In genomic region chr2:30444450-30444849, GRCm38 (mm10) we compare ENCODE assay signal across 10 mouse cellular contexts. TPM values are rescaled to one million over a fixed set of nuclear protein-coding genes. Genes with fewer than 3 reads are reported as not detected.
DNase-seq lines count a peak whose midpoint lies in the region; ATAC-seq and TF ChIP-seq lines count a peak whose summit lies in the region.
"Had no signal": no experiment of that assay in that cellular context is flagged by ENCODE, and none has a peak within 500 bp of the region (broad histone marks: within the 10 kb centered on the region; RNA-seq: fewer than 3 reads in every experiment).

No protein-coding gene starts in this region.

- TF ChIP-seq EP300 in heart, postnatal 0 days (IDR thresholded peaks at IDR 0.05; ENCODE audit: low read depth), result no peak

- no peak for ATAC-seq in heart, postnatal 0 days (ENCODE audit: insufficient read depth, low read depth)
- ATAC-seq in midbrain, postnatal 0 days (ENCODE audit: low FRiP score), result no peak
- ATAC-seq in intestine, embryonic 16.5 days, result no peak
- no peak for ATAC-seq in stomach, embryonic 16.5 days (ENCODE audit: insufficient read depth, low FRiP score)

- H3K4me2 ChIP-seq in heart, postnatal 0 days (ENCODE audit: low read depth, low read length), result no peak overlapping the region
- no peak overlapping the region for H3K4me2 ChIP-seq in midbrain, postnatal 0 days (ENCODE audit: low read depth, low read length, poor library complexity, severe bottlenecking)
- H3K4me2 ChIP-seq in intestine, embryonic 16.5 days (ENCODE audit: low read depth, low read length), result 0 out of 2 replicates have a peak overlapping the region, but pooled peaks have one; percentile 67
- no peak overlapping the region for H3K4me2 ChIP-seq in stomach, embryonic 16.5 days (ENCODE audit: low read depth, low read length)

- H3K4me3 ChIP-seq in heart, postnatal 0 days (ENCODE audit: low read depth, low read length), result no peak overlapping the region
- no peak overlapping the region for H3K4me3 ChIP-seq in midbrain, embryonic 10.5 days
- H3K4me3 ChIP-seq in midbrain, postnatal 0 days (ENCODE audit: low read depth, low read length), result no peak overlapping the region
- no peak overlapping the region for H3K4me3 ChIP-seq in intestine, embryonic 16.5 days (ENCODE audit: low read length)
- H3K4me3 ChIP-seq in stomach, embryonic 16.5 days (replicated peaks; ENCODE audit: low read length), result no peak overlapping the region

- no peak for DNase-seq in heart, postnatal 0 days (ENCODE audit: low spot score)
- no peak for DNase-seq in heart, postnatal 10 days
- no peak for DNase-seq in midbrain, embryonic 10.5 days (ENCODE audit: low spot score)
- DNase-seq in midbrain, postnatal 0 days (ENCODE audit: low spot score), result no peak
- no peak for DNase-seq in adrenal gland, postnatal 14 days
- DNase-seq: gastrocnemius, postnatal 14 days; lung, adult 18-20 months; thymus, postnatal 4 days had no signal

- H3K27ac ChIP-seq in heart, postnatal 0 days (ENCODE audit: low read depth), result peak overlapping the region; percentile 97
- peak overlapping the region; percentile 98 for H3K27ac ChIP-seq in midbrain, embryonic 10.5 days (replicated peaks)
- no peak overlapping the region for H3K27ac ChIP-seq in midbrain, postnatal 0 days (ENCODE audit: low read depth, low read length)
- peak overlapping the region; percentile 100 for H3K27ac ChIP-seq in intestine, embryonic 16.5 days (ENCODE audit: low read length)
- peak overlapping the region; percentile 100 for H3K27ac ChIP-seq in stomach, embryonic 16.5 days (ENCODE audit: low read length)

- H3K36me3 ChIP-seq in heart, postnatal 0 days (replicated peaks; ENCODE audit: control insufficient read depth, insufficient read depth, low read length), result peaks cover 37% of the 10 kb centered on the region
- peaks cover 81% of the 10 kb centered on the region for H3K36me3 ChIP-seq in midbrain, embryonic 10.5 days
- peaks cover 25% of the 10 kb centered on the region for H3K36me3 ChIP-seq in midbrain, postnatal 0 days (ENCODE audit: insufficient read depth, low read length)
- H3K36me3 ChIP-seq in intestine, embryonic 16.5 days (ENCODE audit: control insufficient read depth, insufficient read depth, low read length), result peaks cover 12% of the 10 kb centered on the region
- H3K36me3 ChIP-seq in stomach, embryonic 16.5 days (ENCODE audit: control insufficient read depth, insufficient read depth, low read length), result peaks cover 8% of the 10 kb centered on the region

- TF ChIP-seq CTCF in heart, postnatal 0 days (IDR thresholded peaks at IDR 0.05; ENCODE audit: low read depth), result no peak
- TF ChIP-seq CTCF in midbrain, postnatal 0 days (IDR thresholded peaks at IDR 0.05), result no peak

- no peaks in the 10 kb centered on the region for H3K27me3 ChIP-seq in heart, postnatal 0 days (ENCODE audit: control insufficient read depth, insufficient read depth, low read length)
- H3K27me3 ChIP-seq in midbrain, embryonic 10.5 days (ENCODE audit: low read depth, poor library complexity, severe bottlenecking), result no peaks in the 10 kb centered on the region
- no peaks in the 10 kb centered on the region for H3K27me3 ChIP-seq in midbrain, postnatal 0 days (ENCODE audit: insufficient read depth, low read length)
- H3K27me3 ChIP-seq in intestine, embryonic 16.5 days (replicated peaks; ENCODE audit: control insufficient read depth, insufficient read depth, low read length), result no peaks in the 10 kb centered on the region
- H3K27me3 ChIP-seq in stomach, embryonic 16.5 days (ENCODE audit: control insufficient read depth, insufficient read depth, low read length), result no peaks in the 10 kb centered on the region

- intact Hi-C loops in heart, postnatal 10 days (cut with DNase I), result no loop called here

- peaks cover 63% of the 10 kb centered on the region for H3K4me1 ChIP-seq in heart, postnatal 0 days (ENCODE audit: control insufficient read depth, insufficient read depth)
- peaks cover 76% of the 10 kb centered on the region for H3K4me1 ChIP-seq in midbrain, embryonic 10.5 days
- peaks cover 15% of the 10 kb centered on the region; the same call in 1 of the 2 replicates for H3K4me1 ChIP-seq in midbrain, postnatal 0 days (ENCODE audit: insufficient read depth, low read length)
- peaks cover 58% of the 10 kb centered on the region for H3K4me1 ChIP-seq in intestine, embryonic 16.5 days (ENCODE audit: control insufficient read depth, insufficient read depth, low read length)
- peaks cover 62% of the 10 kb centered on the region for H3K4me1 ChIP-seq in stomach, embryonic 16.5 days (ENCODE audit: control insufficient read depth, insufficient read depth, low read length)

- H3K9me3 ChIP-seq in heart, postnatal 0 days (replicated peaks; ENCODE audit: control insufficient read depth, low read length), result no peaks in the 10 kb centered on the region
- peaks cover 8% of the 10 kb centered on the region for H3K9me3 ChIP-seq in midbrain, embryonic 10.5 days (replicated peaks)
- no peaks in the 10 kb centered on the region for H3K9me3 ChIP-seq in midbrain, postnatal 0 days (ENCODE audit: low read length)
- no peaks in the 10 kb centered on the region for H3K9me3 ChIP-seq in intestine, embryonic 16.5 days (ENCODE audit: control insufficient read depth, low read length)
- no peaks in the 10 kb centered on the region for H3K9me3 ChIP-seq in stomach, embryonic 16.5 days (replicated peaks; ENCODE audit: control insufficient read depth, low read length)

- H3K9ac ChIP-seq in heart, postnatal 0 days (replicated peaks; ENCODE audit: low read depth, low read length), result 0 out of 2 replicates have a peak overlapping the region, but pooled peaks have one; percentile 37
- H3K9ac ChIP-seq in midbrain, postnatal 0 days (replicated peaks; ENCODE audit: low read length, poor library complexity, severe bottlenecking), result no peak overlapping the region
- H3K9ac ChIP-seq in intestine, embryonic 16.5 days (ENCODE audit: low read depth, low read length), result peak overlapping the region; percentile 67; the same call in 1 of the 2 replicates
- H3K9ac ChIP-seq in stomach, embryonic 16.5 days (ENCODE audit: low read length), result peak overlapping the region; percentile 75; the same call in 1 of the 2 replicates

RNA-seq across cellular contexts. Expression of gene Ptpa, which starts 28.6 kb away (rescaled TPM):
- total RNA-seq in heart, postnatal 0 days (2014; rRNA removed; ENCODE audit: low replicate concordance), result 109 and 112 TPM in 2 replicates
- 92.4 TPM in 2 replicates for polyA plus RNA-seq in heart, postnatal 0 days (2015; fragmentation: Nextera tagmentation; extraction: Ambion mirVana)
- 100 to 1,000 TPM; 125 to 133 TPM for total RNA-seq in heart, postnatal 10 days (2021)
- polyA plus RNA-seq in midbrain, embryonic 10.5 days (2016; fragmentation: Nextera tagmentation; extraction: Ambion mirVana), result 151 and 152 TPM in 2 replicates
- 139 and 147 TPM in 2 replicates for total RNA-seq in midbrain, postnatal 0 days (2014; rRNA removed)
- polyA plus RNA-seq in midbrain, postnatal 0 days (2015; fragmentation: Nextera tagmentation; extraction: Ambion mirVana), result 138 and 141 TPM in 2 replicates
- 120 and 132 TPM in 2 replicates for polyA plus RNA-seq in intestine, embryonic 16.5 days (2015; fragmentation: Nextera tagmentation; extraction: Ambion mirVana)
- 138 and 146 TPM in 2 replicates for polyA plus RNA-seq in stomach, embryonic 16.5 days (2015; fragmentation: Nextera tagmentation; extraction: Ambion mirVana)
- total RNA-seq in adrenal gland, postnatal 14 days (2021), result 145 and 155 TPM in 2 replicates

RNA-seq across cellular contexts. Expression of gene Crat, which starts 28.8 kb away (rescaled TPM):
- 351 and 413 TPM in 2 replicates for total RNA-seq in heart, postnatal 0 days (2014; rRNA removed; ENCODE audit: low replicate concordance)
- polyA plus RNA-seq in heart, postnatal 0 days (2015; fragmentation: Nextera tagmentation; extraction: Ambion mirVana), result 263 and 266 TPM in 2 replicates
- total RNA-seq in heart, postnatal 10 days (2021), result 100 to 1,000 TPM; 448 to 485 TPM
- 22.5 and 23.7 TPM in 2 replicates for polyA plus RNA-seq in midbrain, embryonic 10.5 days (2016; fragmentation: Nextera tagmentation; extraction: Ambion mirVana)
- 32.6 and 38.0 TPM in 2 replicates for total RNA-seq in midbrain, postnatal 0 days (2014; rRNA removed)
- polyA plus RNA-seq in midbrain, postnatal 0 days (2015; fragmentation: Nextera tagmentation; extraction: Ambion mirVana), result 24.9 and 27.4 TPM in 2 replicates
- polyA plus RNA-seq in intestine, embryonic 16.5 days (2015; fragmentation: Nextera tagmentation; extraction: Ambion mirVana), result 25.9 and 29.4 TPM in 2 replicates
- 27.7 and 29.0 TPM in 2 replicates for polyA plus RNA-seq in stomach, embryonic 16.5 days (2015; fragmentation: Nextera tagmentation; extraction: Ambion mirVana)
- total RNA-seq in adrenal gland, postnatal 14 days (2021), result 291 and 301 TPM in 2 replicates

RNA-seq across cellular contexts. Expression of gene Ier5l, which starts 29.6 kb away (rescaled TPM):
- 12.4 and 12.5 TPM in 2 replicates for total RNA-seq in heart, postnatal 0 days (2014; rRNA removed; ENCODE audit: low replicate concordance)
- 0.94 and 1.2 TPM in 2 replicates for polyA plus RNA-seq in heart, postnatal 0 days (2015; fragmentation: Nextera tagmentation; extraction: Ambion mirVana)
- total RNA-seq in heart, postnatal 10 days (2021), result 10 to 100 TPM in 1 of 2 experiments, 1 to 10 TPM in 1; 9.5 to 12.2 TPM
- polyA plus RNA-seq in midbrain, embryonic 10.5 days (2016; fragmentation: Nextera tagmentation; extraction: Ambion mirVana), result 2.0 and 2.3 TPM in 2 replicates
- 23.6 and 28.2 TPM in 2 replicates for total RNA-seq in midbrain, postnatal 0 days (2014; rRNA removed)
- polyA plus RNA-seq in midbrain, postnatal 0 days (2015; fragmentation: Nextera tagmentation; extraction: Ambion mirVana), result 2.6 and 3.2 TPM in 2 replicates
- 0.61 and 0.75 TPM in 2 replicates for polyA plus RNA-seq in intestine, embryonic 16.5 days (2015; fragmentation: Nextera tagmentation; extraction: Ambion mirVana)
- polyA plus RNA-seq in stomach, embryonic 16.5 days (2015; fragmentation: Nextera tagmentation; extraction: Ambion mirVana), result 0.56 and 0.83 TPM in 2 replicates
- total RNA-seq in adrenal gland, postnatal 14 days (2021), result 6.4 and 6.8 TPM in 2 replicates

RNA-seq across cellular contexts. Expression of gene Dolpp1, which starts 52.4 kb away (rescaled TPM):
- total RNA-seq in heart, postnatal 0 days (2014; rRNA removed; ENCODE audit: low replicate concordance), result 40.6 and 56.4 TPM in 2 replicates
- 14.4 and 15.0 TPM in 2 replicates for polyA plus RNA-seq in heart, postnatal 0 days (2015; fragmentation: Nextera tagmentation; extraction: Ambion mirVana)
- 10 to 100 TPM; 11.6 to 14.7 TPM for total RNA-seq in heart, postnatal 10 days (2021)
- 53.2 and 62.7 TPM in 2 replicates for polyA plus RNA-seq in midbrain, embryonic 10.5 days (2016; fragmentation: Nextera tagmentation; extraction: Ambion mirVana)
- total RNA-seq in midbrain, postnatal 0 days (2014; rRNA removed), result 96.2 and 103 TPM in 2 replicates
- 56.6 and 59.7 TPM in 2 replicates for polyA plus RNA-seq in midbrain, postnatal 0 days (2015; fragmentation: Nextera tagmentation; extraction: Ambion mirVana)
- polyA plus RNA-seq in intestine, embryonic 16.5 days (2015; fragmentation: Nextera tagmentation; extraction: Ambion mirVana), result 59.4 and 63.3 TPM in 2 replicates
- 39.0 and 45.8 TPM in 2 replicates for polyA plus RNA-seq in stomach, embryonic 16.5 days (2015; fragmentation: Nextera tagmentation; extraction: Ambion mirVana)
- 18.7 and 19.5 TPM in 2 replicates for total RNA-seq in adrenal gland, postnatal 14 days (2021)
